Mouse (Mus musculus) bone marrow, adult 2 months (tissue): Measurements from ENCODE around the gene Tmf1.

Experiments used
- CTCF ChIP-seq: fragments of 200-500 bp; IDR thresholded peaks from 2 replicates; pipeline ENCODE4 v1.5.1; 2011; ENCODE audit warnings: low read length, control low read depth; ENCODE audit not compliant: control insufficient read depth, insufficient read depth
- POLR2A ChIP-seq: fragments of 200-500 bp; IDR thresholded peaks from 2 replicates; pipeline ENCODE4 v1.6.1; 2011; ENCODE audit warnings: low read depth, mild to moderate bottlenecking, control low read depth, low read length, borderline replicate concordance; ENCODE audit not compliant: control insufficient read depth

GRCm38 (mm10) chr6:97116896-97117295 lies 62.0 kb downstream of the Tmf1 start:
- TF ChIP-seq CTCF, result no peak
- no peak for TF ChIP-seq POLR2A
